Mouse (Mus musculus) hindbrain, embryonic 15.5 days (tissue): ENCODE results near the gene Hmgcr. TPM values are rescaled to one million over a fixed set of nuclear protein-coding genes. Genes with fewer than 3 reads are reported as not detected.

Source experiments
- polyA plus RNA-seq: library from polyadenylated mRNA; unstranded; fragments of >200 nt; fragmentation: Nextera tagmentation; extraction: Ambion mirVana; gene quantifications from 2 replicates; pipeline ENCODE4 v1.2.1, GENCODE M21; 2015

The Hmgcr gene
- polyA plus RNA-seq, 1 experiment from 2014 or later: 170 TPM

Other genes with a start within 250 kb of the Hmgcr start
- not detected in 2 replicates for gene Ankdd1b, start 199.7 kb downstream of the Hmgcr start, polyA plus RNA-seq
- gene Gm17622, start 180.2 kb downstream of the Hmgcr start, polyA plus RNA-seq: not detected in 2 replicates
- gene Polk, start 128.4 kb downstream of the Hmgcr start, polyA plus RNA-seq: 6.9 TPM in 2 replicates
- 8.4 and 9.1 TPM in 2 replicates for gene Col4a3bp, start 128.3 kb downstream of the Hmgcr start, polyA plus RNA-seq
- 0.03 TPM in 1 of 2 replicates, not detected in the other for gene Ankrd31, start 77.3 kb upstream of the Hmgcr start, polyA plus RNA-seq